21 mouse cellular contexts compared by ENCODE assay signal in genomic region chr12:72232176-72232575, GRCm38 (mm10). TPM values are rescaled to one million over a fixed set of nuclear protein-coding genes. Genes with fewer than 3 reads are reported as not detected.
DNase-seq lines count a peak whose midpoint lies in the region; ATAC-seq and TF ChIP-seq lines count a peak whose summit lies in the region.
"Had no signal": no experiment of that assay in that cellular context is flagged by ENCODE, and none has a peak within 500 bp of the region (broad histone marks: within the 10 kb centered on the region; RNA-seq: fewer than 3 reads in every experiment).

No protein-coding gene starts in this region.

- peak overlapping the region; percentile 95 for H3K27ac ChIP-seq in layer of hippocampus, adult 2 months
- no peak overlapping the region; the same call in 1 of the 2 replicates for H3K27ac ChIP-seq in hindbrain, embryonic 16.5 days (ENCODE audit: low read depth, low read length)
- no peak overlapping the region for H3K27ac ChIP-seq in neural tube, embryonic 14.5 days (ENCODE audit: low read depth, low read length)
- H3K27ac ChIP-seq: heart, embryonic 15.5 days had no signal

- no peak for ATAC-seq in hindbrain, embryonic 16.5 days
- no peak for ATAC-seq in neural tube, embryonic 14.5 days (ENCODE audit: low read depth)

- WGBS in hindbrain, embryonic 16.5 days: 49% methylated on average over 3 of the region's 3 CpGs
- WGBS in neural tube, embryonic 14.5 days: 73% methylated on average over 3 of the region's 3 CpGs

- DNase-seq in cerebellum, adult 9-10 months: peak; percentile 56
- no peak for DNase-seq in cerebellum, postnatal 4 days (ENCODE audit: low spot score in 2 of 2)
- no peak for DNase-seq in layer of hippocampus, adult 2 months (ENCODE audit: low spot score in 2 of 2)
- no peak for DNase-seq in layer of hippocampus, postnatal 14 days (ENCODE audit: low spot score in 2 of 2)
- no peak for DNase-seq in spleen, postnatal 4 days (ENCODE audit: low spot score in 2 of 2)
- no peak for DNase-seq in kidney, adult 8-10 months
- DNase-seq: kidney, adult 9 months; kidney, postnatal 4 days; lung, postnatal 14 days; thymus, postnatal 14 days had no signal

- H3K9ac ChIP-seq in hindbrain, embryonic 16.5 days (ENCODE audit: low read depth, low read length): no peak overlapping the region
- H3K9ac ChIP-seq in neural tube, embryonic 14.5 days (replicated peaks; ENCODE audit: low read depth, low read length): 0 out of 2 replicates have a peak overlapping the region, but pooled peaks have one; percentile 21
- H3K9ac ChIP-seq: heart, embryonic 15.5 days had no signal

- H3K4me2 ChIP-seq in hindbrain, embryonic 16.5 days (ENCODE audit: low read length): peak overlapping the region; percentile 61
- H3K4me2 ChIP-seq in neural tube, embryonic 14.5 days (ENCODE audit: low read depth, low read length): peak overlapping the region; percentile 95
- H3K4me2 ChIP-seq: heart, embryonic 15.5 days had no signal

- peaks cover 35% of the 10 kb centered on the region for H3K4me1 ChIP-seq in hindbrain, embryonic 16.5 days (ENCODE audit: control insufficient read depth, insufficient read depth, low read depth, low read length)
- peaks cover 26% of the 10 kb centered on the region for H3K4me1 ChIP-seq in neural tube, embryonic 14.5 days (ENCODE audit: control insufficient read depth, insufficient read depth, low read length)

- no peaks in the 10 kb centered on the region for H3K36me3 ChIP-seq in hindbrain, embryonic 16.5 days (ENCODE audit: control insufficient read depth, insufficient read depth, low read length)
- H3K36me3 ChIP-seq in neural tube, embryonic 14.5 days (ENCODE audit: control insufficient read depth, insufficient read depth, low read length): 0 out of 2 replicates have a peak, but pooled peaks cover 2% of the 10 kb centered on the region
- H3K36me3 ChIP-seq: heart, embryonic 15.5 days had no signal

- no peak for TF ChIP-seq CTCF in layer of hippocampus, adult 2 months (conservative IDR thresholded peaks at IDR 0.05)

- no peaks in the 10 kb centered on the region for H3K27me3 ChIP-seq in hindbrain, embryonic 16.5 days (replicated peaks; ENCODE audit: control insufficient read depth, insufficient read depth, low read length)
- H3K27me3 ChIP-seq in neural tube, embryonic 14.5 days (ENCODE audit: control insufficient read depth, insufficient read depth, low read length): no peaks in the 10 kb centered on the region; the same call in 1 of the 2 replicates
- H3K27me3 ChIP-seq: CH12.LX had no signal

- H3K4me3 ChIP-seq in layer of hippocampus, adult 2 months: peak overlapping the region; percentile 85
- peak overlapping the region; percentile 67 for H3K4me3 ChIP-seq in hindbrain, embryonic 16.5 days (ENCODE audit: low read length)
- H3K4me3 ChIP-seq in neural tube, embryonic 14.5 days (ENCODE audit: low read depth, low read length): peak overlapping the region; percentile 64
- H3K4me3 ChIP-seq: heart, embryonic 15.5 days had no signal

- H3K9me3 ChIP-seq in hindbrain, embryonic 16.5 days (ENCODE audit: control insufficient read depth, low read length): no peaks in the 10 kb centered on the region
- no peaks in the 10 kb centered on the region for H3K9me3 ChIP-seq in neural tube, embryonic 14.5 days (ENCODE audit: control insufficient read depth, low read length)
- H3K9me3 ChIP-seq: heart, embryonic 15.5 days had no signal

RNA-seq across cellular contexts. Expression of gene Ccdc175, which starts 47.3 kb away (rescaled TPM):
- not detected for total RNA-seq in layer of hippocampus, adult 2 months (2021)
- not detected for total RNA-seq in layer of hippocampus, postnatal 14 days (2021)
- polyA plus RNA-seq in hindbrain, embryonic 16.5 days (2015; fragmentation: Nextera tagmentation; extraction: Ambion mirVana): not detected in 2 replicates
- 0.09 TPM in 1 of 2 replicates, not detected in the other for polyA plus RNA-seq in neural tube, embryonic 14.5 days (2014; fragmentation: Nextera tagmentation; extraction: Ambion mirVana)
- total RNA-seq: adrenal gland, postnatal 4 days; CH12.LX; left cerebral cortex, adult 8-10 months; megakaryocyte-erythroid progenitor cell, adult 5-6 weeks had no signal
- polyA plus RNA-seq: heart, embryonic 15.5 days; limb, embryonic 14.5 days; liver, embryonic 16.5 days; small intestine, adult 2 months; stomach, embryonic 14.5 days had no signal
